Mouse (Mus musculus): ENCODE data around the gene Sptbn4.

Sptbn4 gene

GRCm38 (mm10) chr7:27322291-27322690 lies 125.2 kb downstream of the Sptbn4 start:
- no peak for DNase-seq

GRCm38 (mm10) chr7:27319411-27319810 lies 128.1 kb downstream of the Sptbn4 start:
- no peak for DNase-seq

GRCm38 (mm10) chr7:27315958-27316357 lies 131.5 kb downstream of the Sptbn4 start:
- peak; percentile 81 for DNase-seq

GRCm38 (mm10) chr7:27314393-27314792 lies 133.1 kb downstream of the Sptbn4 start:
- no peak for DNase-seq

- no peak for DNase-seq
These were observed 135.7 kb downstream of the Sptbn4 start for GRCm38 (mm10) chr7:27311651-27312284.

GRCm38 (mm10) chr7:27310996-27311535 lies 136.4 kb downstream of the Sptbn4 start:
- DNase-seq = peak; percentile 30

GRCm38 (mm10) chr7:27310306-27310705 lies 137.2 kb downstream of the Sptbn4 start:
- DNase-seq = peak; percentile 69

GRCm38 (mm10) chr7:27309832-27310231 lies 137.7 kb downstream of the Sptbn4 start:
- DNase-seq = no peak

GRCm38 (mm10) chr7:27308821-27309549 lies 138.5 kb downstream of the Sptbn4 start:
- DNase-seq = peak; percentile 38

- DNase-seq = no peak
These were observed 139.9 kb downstream of the Sptbn4 start for GRCm38 (mm10) chr7:27307551-27307950.

All from retina, postnatal 1 day (tissue).